Mouse (Mus musculus) liver, embryonic 11.5 days (tissue): ENCODE data around the gene F2rl2. TPM values are rescaled to one million over a fixed set of nuclear protein-coding genes. Genes with fewer than 3 reads are reported as not detected.

ENCODE experiments used
- ATAC-seq: fragments of 200-750 bp; cut with Nextera tagmentation; replicated peaks from 2 replicates; pipeline ENCODE4 v1.8.0; 2017; ENCODE audit warnings: moderate number of reproducible peaks, mild to moderate bottlenecking, moderate TSS enrichment, moderate library complexity; ENCODE audit not compliant: low FRiP score
- DNase-seq: peaks from one replicate; pipeline ENCODE4 v3.0.0-alpha.2; 2017; ENCODE audit warnings: low spot score
- H3K27ac ChIP-seq: fragments of 300-500 bp; sonication (generic); 2 replicates; pipeline ENCODE4 v1.5.1; 2014; ENCODE audit warnings: mild to moderate bottlenecking, low read depth, low read length, control low read depth
- H3K27me3 ChIP-seq: fragments of 300-500 bp; sonication (generic); replicated peaks from 2 replicates; pipeline ENCODE4 v1.6.1; 2014; ENCODE audit warnings: low read length, mixed read lengths; ENCODE audit not compliant: control insufficient read depth, insufficient read depth
- H3K36me3 ChIP-seq: fragments of 300-500 bp; sonication (generic); 2 replicates; pipeline ENCODE4 v1.6.1; 2014; ENCODE audit warnings: mild to moderate bottlenecking, low read length, moderate library complexity, mixed read lengths; ENCODE audit not compliant: control insufficient read depth, insufficient read depth
- H3K4me1 ChIP-seq: fragments of 300-500 bp; sonication (generic); replicated peaks from 2 replicates; pipeline ENCODE4 v1.6.1; 2014; ENCODE audit warnings: low read length, mixed read lengths; ENCODE audit not compliant: control insufficient read depth, insufficient read depth
- H3K4me2 ChIP-seq: fragments of 300-500 bp; sonication (generic); 2 replicates; pipeline ENCODE4 v1.6.1; 2014; ENCODE audit warnings: mild to moderate bottlenecking, control low read depth, moderate library complexity
- H3K4me3 ChIP-seq: fragments of 300-500 bp; sonication (generic); 2 replicates; pipeline ENCODE4 v1.5.1; 2014; ENCODE audit warnings: low read depth, low read length, control low read depth
- H3K9ac ChIP-seq: fragments of 300-500 bp; sonication (generic); 2 replicates; pipeline ENCODE4 v1.6.1; 2014; ENCODE audit warnings: low read depth, low read length, control low read depth
- H3K9me3 ChIP-seq: fragments of 300-500 bp; sonication (generic); 2 replicates; pipeline ENCODE4 v1.6.1; 2016; ENCODE audit warnings: low read length, inconsistent platforms, mixed read lengths; ENCODE audit not compliant: control insufficient read depth
- WGBS: fragments of 180-500 bp; shearing (Covaris S2); extraction: QIAGEN DNeasy Blood & Tissue Kit; methylation state at CpG from one replicate; pipeline ENCODE4 v1.1.7; 2014; 5-methylcytosine and 5-hydroxymethylcytosine counted together
- polyA plus RNA-seq: library from polyadenylated mRNA; unstranded; fragments of >200 nt; fragmentation: Nextera tagmentation; extraction: Ambion mirVana; gene quantifications from 2 replicates; pipeline ENCODE4 v1.2.1, GENCODE M21; 2014

Gene F2rl2
- polyA plus RNA-seq, 1 experiment from 2014 or later = 29.5 TPM

DNA sequence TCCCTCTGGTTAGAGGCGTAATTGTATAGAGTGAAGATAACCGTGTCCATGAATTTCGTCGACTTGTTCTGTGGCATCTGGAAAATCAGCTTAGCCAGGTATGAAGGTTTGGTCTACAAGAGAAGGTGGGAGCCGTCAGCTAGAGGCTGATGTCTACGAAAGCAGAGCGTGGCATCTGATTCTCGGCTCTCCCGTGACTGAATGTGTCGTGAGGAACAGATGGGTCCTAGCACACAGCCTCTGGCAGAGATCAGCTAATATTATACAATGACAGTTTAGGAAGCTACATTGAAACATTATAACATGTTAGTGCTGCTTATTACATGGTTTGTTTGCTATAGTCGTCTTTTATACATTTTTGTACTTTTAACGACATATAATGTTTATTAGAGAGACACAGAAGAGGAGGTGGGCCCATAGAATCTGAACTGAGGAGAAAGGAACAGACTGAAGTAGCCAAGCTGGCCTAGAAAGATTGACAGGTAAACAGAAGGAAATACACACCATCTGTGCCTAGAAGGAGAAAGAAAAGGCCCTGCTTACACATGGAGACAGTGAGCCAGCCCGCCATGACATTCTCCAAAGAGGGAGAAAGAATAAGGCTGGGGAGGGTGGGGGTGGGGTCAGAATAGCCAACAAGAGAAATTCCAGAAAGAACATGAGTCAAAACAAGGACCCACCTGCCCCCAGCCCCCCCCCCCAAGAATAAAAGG, 30.9 kb upstream of the F2rl2 start:
- DNase-seq = no peak

DNA sequence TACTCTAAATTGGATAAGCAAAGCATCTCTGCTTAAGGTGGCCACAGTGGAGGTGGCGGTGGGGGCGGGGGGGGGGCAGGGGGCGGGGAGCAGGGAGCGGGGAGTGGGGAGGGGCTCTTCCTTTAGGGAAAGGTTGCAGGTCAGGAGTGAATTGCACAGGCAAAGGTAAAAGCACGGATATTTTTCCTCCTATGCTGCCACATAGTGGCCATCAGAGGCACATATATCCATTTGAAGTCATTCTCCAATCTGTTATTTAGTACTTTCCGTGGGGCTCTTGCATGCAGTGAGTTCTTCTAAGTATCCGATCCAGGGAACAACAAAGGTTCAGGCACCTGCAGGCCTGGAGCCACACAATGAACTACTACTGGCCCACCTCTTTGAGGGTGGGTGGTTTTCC, 29.4 kb upstream of the F2rl2 start:
- Histone ChIP-seq H3K36me3 (peaks cover 14% of the 10 kb centered on the region), H3K27me3 (no peaks in the 10 kb centered on the region), H3K4me1 (peaks cover 6% of the 10 kb centered on the region), H3K9ac (no peak overlapping the region), H3K4me3 (no peak overlapping the region), H3K4me2 (no peak overlapping the region), H3K9me3 (peaks cover 3% of the 10 kb centered on the region), H3K27ac (no peak overlapping the region)
- 36% methylated on average over 7 of the region's 7 CpGs for WGBS
- no peak for ATAC-seq
- no peak for DNase-seq

More for the DNA sequence above, 30.9 kb upstream of the F2rl2 start:
- ATAC-seq = no peak
- no peak overlapping the region for H3K4me3 ChIP-seq
- peaks cover 19% of the 10 kb centered on the region for H3K36me3 ChIP-seq
- H3K4me2 ChIP-seq = no peak overlapping the region
- no peak overlapping the region for H3K9ac ChIP-seq
- H3K27ac ChIP-seq = no peak overlapping the region
- peaks cover 3% of the 10 kb centered on the region; the same call in 1 of the 2 replicates for H3K4me1 ChIP-seq
- H3K27me3 ChIP-seq = no peaks in the 10 kb centered on the region
- WGBS = 92% methylated on average over 13 of the region's 13 CpGs
- H3K9me3 ChIP-seq = peaks cover 3% of the 10 kb centered on the region

DNA sequence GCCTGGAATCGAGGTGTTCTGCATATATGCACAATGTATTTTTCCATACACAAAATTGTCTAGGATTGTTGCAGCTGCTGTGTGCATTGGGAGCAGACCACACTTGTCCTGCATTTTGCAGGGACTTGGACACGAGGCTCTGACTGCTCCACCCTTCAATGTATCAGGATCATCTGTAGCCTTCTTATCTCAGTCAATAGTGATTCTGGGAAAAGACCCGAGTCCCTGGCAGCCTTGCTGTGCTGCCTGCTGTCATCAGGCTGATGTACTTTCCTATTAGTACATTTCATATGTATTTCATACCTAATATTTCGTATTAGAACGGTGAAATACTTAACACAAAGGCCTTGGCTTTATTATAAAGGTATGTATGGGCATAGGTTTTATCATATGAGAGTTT, 26.1 kb upstream of the F2rl2 start:
- Histone ChIP-seq H3K27me3 (no peaks in the 10 kb centered on the region), H3K27ac (peak overlapping the region; percentile 87), H3K4me2 (peak overlapping the region; percentile 58), H3K4me1 (peaks cover 14% of the 10 kb centered on the region), H3K36me3 (peaks cover 8% of the 10 kb centered on the region), H3K4me3 (peak overlapping the region; percentile 29; the same call in 1 of the 2 replicates), H3K9ac (no peak overlapping the region), H3K9me3 (peaks cover 3% of the 10 kb centered on the region)
- DNase-seq (no peak), ATAC-seq (no peak; the same call in 1 of the 2 replicates)
- 63% methylated on average over 5 of the region's 5 CpGs for WGBS

DNA sequence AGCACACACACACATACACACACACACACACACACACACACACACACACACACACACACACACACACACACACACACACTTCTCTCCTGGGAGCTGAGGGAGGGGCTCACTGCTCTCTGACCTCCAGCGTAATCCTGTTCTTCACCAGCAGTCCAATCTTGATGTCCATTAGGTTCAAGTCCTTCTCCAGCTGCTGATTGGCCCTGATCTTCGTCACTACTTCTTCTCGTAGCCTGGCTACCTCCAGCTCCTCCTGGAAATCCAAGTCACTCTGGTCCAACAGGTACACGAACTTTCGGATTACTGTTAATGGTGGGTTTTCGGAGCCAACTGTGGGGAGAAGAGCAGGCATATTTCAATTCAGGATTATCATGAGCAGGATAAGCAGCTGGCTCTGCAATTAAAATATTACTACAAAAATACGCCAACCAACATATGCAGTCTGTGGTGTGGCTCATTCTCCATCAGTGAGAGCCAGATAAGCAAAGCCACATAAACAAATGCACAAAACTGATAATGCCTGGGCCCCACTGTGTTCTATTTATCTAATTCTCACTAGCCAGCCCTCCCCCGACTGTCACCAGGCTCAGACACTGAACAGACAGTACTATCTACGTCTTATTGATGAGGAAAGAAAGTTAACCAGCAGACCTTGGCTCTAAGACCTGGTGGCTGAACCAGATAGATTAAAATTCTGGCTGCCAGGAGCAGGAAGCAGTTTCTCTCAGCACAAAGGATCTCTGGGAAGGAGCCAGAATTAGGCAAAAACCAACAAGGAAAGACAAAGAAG, 25.4 kb upstream of the F2rl2 start:
- Histone ChIP-seq H3K9ac (peak overlapping the region; percentile 30; the same call in 1 of the 2 replicates), H3K27ac (peak overlapping the region; percentile 87), H3K9me3 (peaks cover 3% of the 10 kb centered on the region), H3K36me3 (peaks cover 8% of the 10 kb centered on the region), H3K4me3 (peak overlapping the region; percentile 29), H3K27me3 (no peaks in the 10 kb centered on the region), H3K4me1 (peaks cover 14% of the 10 kb centered on the region), H3K4me2 (peak overlapping the region; percentile 58)
- peak; percentile 98 for ATAC-seq
- 30% methylated on average over 9 of the region's 9 CpGs for WGBS
- DNase-seq = peak; percentile 62

DNA sequence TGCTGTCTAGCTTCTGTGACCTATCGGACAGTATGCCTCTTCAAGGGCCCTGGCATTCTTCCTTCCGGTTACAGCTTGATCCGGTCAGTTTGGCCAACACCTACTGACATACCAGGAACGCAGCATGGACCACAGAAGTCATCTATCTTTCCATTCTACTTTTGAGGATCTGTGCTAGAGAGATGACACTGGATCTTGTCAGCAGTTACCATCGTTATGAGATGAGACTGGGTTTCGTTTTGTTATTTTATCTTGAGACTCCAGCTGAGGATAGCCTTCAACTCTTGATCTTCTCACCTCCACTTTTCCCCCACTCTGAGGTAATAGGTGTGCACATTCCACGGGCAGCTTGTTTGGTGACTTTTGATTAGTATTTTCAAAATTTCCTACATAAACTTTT, 24.3 kb upstream of the F2rl2 start:
- Histone ChIP-seq H3K36me3 (peaks cover 8% of the 10 kb centered on the region), H3K27me3 (no peaks in the 10 kb centered on the region), H3K4me2 (peak overlapping the region; percentile 48), H3K9ac (peak overlapping the region; percentile 2; the same call in 1 of the 2 replicates), H3K9me3 (peaks cover 3% of the 10 kb centered on the region), H3K4me1 (peaks cover 14% of the 10 kb centered on the region), H3K27ac (peak overlapping the region; percentile 87), H3K4me3 (no peak overlapping the region; the same call in 1 of the 2 replicates)
- no peak; the same call in 1 of the 2 replicates for ATAC-seq
- 53% methylated on average over 7 of the region's 7 CpGs for WGBS
- no peak for DNase-seq

DNA sequence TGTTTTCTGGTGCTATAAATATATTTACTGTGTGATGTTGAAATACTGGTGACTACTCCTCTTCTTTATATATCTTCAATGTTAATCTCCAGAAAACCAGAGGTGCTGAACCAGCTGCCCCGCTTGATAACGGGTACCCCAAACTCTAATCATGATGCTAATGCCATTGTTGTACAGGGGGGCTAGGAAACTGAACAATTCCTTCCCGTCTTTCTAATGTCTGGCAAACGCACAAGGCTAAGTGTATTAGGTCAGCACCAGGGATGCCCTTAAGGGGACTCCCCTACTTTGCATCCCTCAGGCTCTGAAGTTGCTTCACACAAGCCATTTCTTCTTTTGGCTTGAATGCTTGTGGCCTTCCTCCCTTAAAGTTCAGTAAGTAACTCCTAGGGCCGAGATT, 17.6 kb upstream of the F2rl2 start:
- Histone ChIP-seq H3K4me2 (0 out of 2 replicates have a peak overlapping the region, but pooled peaks have one; percentile 4), H3K4me1 (peaks cover 18% of the 10 kb centered on the region), H3K27ac (peak overlapping the region; percentile 75), H3K4me3 (no peak overlapping the region), H3K27me3 (no peaks in the 10 kb centered on the region), H3K9ac (no peak overlapping the region), H3K36me3 (peaks cover 8% of the 10 kb centered on the region; the same call in 1 of the 2 replicates), H3K9me3 (no peaks in the 10 kb centered on the region)
- DNase-seq (no peak), ATAC-seq (peak; percentile 63)
- WGBS = 66% methylated on average over 5 of the region's 5 CpGs

DNA sequence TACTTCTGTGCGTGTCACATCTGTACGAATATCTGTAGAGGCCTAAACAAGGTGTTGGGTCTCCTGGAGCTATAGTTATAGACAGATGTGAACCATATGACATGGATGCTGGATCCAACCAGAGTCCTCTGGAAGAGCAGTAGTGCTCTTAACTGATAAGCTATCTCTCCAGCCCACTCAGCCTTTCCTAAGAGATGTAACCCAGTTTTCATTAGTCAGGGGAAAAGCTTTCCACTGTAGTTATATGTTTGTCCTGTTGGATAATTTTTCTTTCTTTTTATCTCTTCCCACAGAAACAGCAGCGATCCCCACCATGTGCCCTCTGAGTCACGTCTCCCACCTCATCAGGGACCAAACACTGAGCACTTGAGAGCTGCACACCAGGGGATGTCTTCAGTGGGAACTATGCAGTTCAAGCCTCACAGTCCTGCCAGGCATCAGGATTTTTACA, 17.1 kb upstream of the F2rl2 start:
- peaks cover 18% of the 10 kb centered on the region for H3K4me1 ChIP-seq
- DNase-seq (no peak), ATAC-seq (peak; percentile 98)
- peak overlapping the region; percentile 75 for H3K27ac ChIP-seq
- no peaks in the 10 kb centered on the region for H3K9me3 ChIP-seq
- WGBS = 42% methylated on average over 4 of the region's 4 CpGs
- H3K27me3 ChIP-seq = no peaks in the 10 kb centered on the region
- H3K36me3 ChIP-seq = peaks cover 8% of the 10 kb centered on the region; the same call in 1 of the 2 replicates
- no peak overlapping the region for H3K9ac ChIP-seq
- no peak overlapping the region for H3K4me3 ChIP-seq
- peak overlapping the region; percentile 26 for H3K4me2 ChIP-seq

DNA sequence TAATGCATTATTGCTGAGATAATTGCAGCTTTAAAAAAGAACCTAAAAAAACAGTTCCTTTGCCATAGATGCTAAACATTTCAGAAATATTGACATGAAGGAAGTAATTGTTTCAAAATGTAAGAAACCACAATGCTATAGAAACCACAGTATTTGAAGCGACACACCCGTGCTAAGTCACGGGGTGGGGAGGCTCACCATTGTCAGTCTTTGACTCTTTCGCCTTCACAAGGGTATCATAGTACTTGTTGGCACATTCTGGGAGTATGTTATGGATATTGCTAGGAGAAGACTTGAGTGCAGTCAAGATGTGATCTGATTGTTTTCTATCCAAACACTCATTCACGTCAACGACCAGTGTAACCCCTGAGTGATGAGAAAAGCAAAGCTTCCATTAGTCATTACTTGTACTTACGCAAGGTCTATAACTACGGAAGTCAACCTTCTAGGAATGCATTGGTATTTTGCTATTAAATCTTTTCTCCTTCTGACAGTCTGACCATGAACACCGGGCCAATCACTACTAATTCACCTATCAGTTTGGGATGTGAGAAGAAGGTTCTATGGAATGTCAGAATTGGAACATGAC, 11.9 kb upstream of the F2rl2 start:
- H3K4me2 ChIP-seq = no peak overlapping the region
- no peak overlapping the region for H3K27ac ChIP-seq
- H3K36me3 ChIP-seq = peaks cover 8% of the 10 kb centered on the region; the same call in 1 of the 2 replicates
- no peak overlapping the region for H3K9ac ChIP-seq
- no peak overlapping the region for H3K4me3 ChIP-seq
- no peak for ATAC-seq
- no peaks in the 10 kb centered on the region for H3K9me3 ChIP-seq
- H3K4me1 ChIP-seq = peaks cover 18% of the 10 kb centered on the region
- WGBS = 86% methylated on average over 9 of the region's 9 CpGs
- no peak for DNase-seq
- H3K27me3 ChIP-seq = no peaks in the 10 kb centered on the region
